Mouse (Mus musculus) liver, postnatal 0 days (tissue): Measurements from ENCODE around the gene Zbtb7a. TPM values are rescaled to one million over a fixed set of nuclear protein-coding genes. Genes with fewer than 3 reads are reported as not detected.

Source experiments
- ATAC-seq: fragments of 200-750 bp; cut with Nextera tagmentation; 2 replicates; pipeline ENCODE4 v1.8.0; 2017; ENCODE audit warnings: mild to moderate bottlenecking, moderate library complexity
- DNase-seq: peaks from one replicate; pipeline ENCODE4 v3.0.0-alpha.2; 2016
- H3K27ac ChIP-seq: fragments of 300-500 bp; sonication (generic); 2 replicates; pipeline ENCODE4 v1.5.1; 2014; ENCODE audit warnings: antibody characterized with exemption, moderate library complexity, mild to moderate bottlenecking, low read depth
- H3K27me3 ChIP-seq: fragments of 300-500 bp; sonication (generic); 2 replicates; pipeline ENCODE4 v1.6.1; 2014; ENCODE audit warnings: low read length, control low read depth, mixed read lengths; ENCODE audit not compliant: insufficient read depth
- H3K36me3 ChIP-seq: fragments of 300-500 bp; sonication (generic); replicated peaks from 2 replicates; pipeline ENCODE4 v1.6.1; 2014; ENCODE audit warnings: mild to moderate bottlenecking, control low read depth, low read length, moderate library complexity, mixed read lengths; ENCODE audit not compliant: insufficient read depth
- H3K4me1 ChIP-seq: fragments of 300-500 bp; sonication (generic); 2 replicates; pipeline ENCODE4 v1.6.1; 2014; ENCODE audit warnings: antibody characterized with exemption, mild to moderate bottlenecking, control low read depth; ENCODE audit not compliant: insufficient read depth
- H3K4me2 ChIP-seq: fragments of 300-500 bp; sonication (generic); 2 replicates; pipeline ENCODE4 v1.6.1; 2014; ENCODE audit warnings: low read depth, mild to moderate bottlenecking, low read length, moderate library complexity, mixed read lengths
- H3K4me3 ChIP-seq: fragments of 300-500 bp; sonication (generic); 2 replicates; pipeline ENCODE4 v1.5.1; 2014; ENCODE audit warnings: low read depth, low read length
- H3K9ac ChIP-seq: fragments of 300-500 bp; sonication (generic); replicated peaks from 2 replicates; pipeline ENCODE4 v1.6.1; 2014; ENCODE audit warnings: mild to moderate bottlenecking, moderate library complexity
- H3K9me3 ChIP-seq: fragments of 300-500 bp; sonication (generic); 2 replicates; pipeline ENCODE4 v1.6.1; 2016; ENCODE audit warnings: mild to moderate bottlenecking, control low read depth, low read length, mixed read lengths
- CTCF ChIP-seq: sonication (generic); IDR thresholded peaks from 2 replicates; pipeline ENCODE4 v1.5.1; 2016; ENCODE audit warnings: antibody characterized with exemption, low read depth
- EP300 ChIP-seq: IDR thresholded peaks from 2 replicates; pipeline ENCODE4 v1.6.1; 2016; ENCODE audit warnings: antibody characterized with exemption, low read depth, mild to moderate bottlenecking
- WGBS: fragments of 180-500 bp; shearing (Covaris S2); extraction: QIAGEN DNeasy Blood & Tissue Kit; methylation state at CpG from one replicate; pipeline ENCODE4 v1.1.7; 2014; ENCODE audit not compliant: insufficient replicate concordance; 5-methylcytosine and 5-hydroxymethylcytosine counted together
- polyA plus RNA-seq: library from polyadenylated mRNA; unstranded; fragments of >200 nt; fragmentation: Nextera tagmentation; extraction: Ambion mirVana; gene quantifications from 2 replicates; pipeline ENCODE4 v1.2.1, GENCODE M21; 2015

Zbtb7a gene
- polyA plus RNA-seq, 1 experiment from 2014 or later = 29.7 TPM

DNA sequence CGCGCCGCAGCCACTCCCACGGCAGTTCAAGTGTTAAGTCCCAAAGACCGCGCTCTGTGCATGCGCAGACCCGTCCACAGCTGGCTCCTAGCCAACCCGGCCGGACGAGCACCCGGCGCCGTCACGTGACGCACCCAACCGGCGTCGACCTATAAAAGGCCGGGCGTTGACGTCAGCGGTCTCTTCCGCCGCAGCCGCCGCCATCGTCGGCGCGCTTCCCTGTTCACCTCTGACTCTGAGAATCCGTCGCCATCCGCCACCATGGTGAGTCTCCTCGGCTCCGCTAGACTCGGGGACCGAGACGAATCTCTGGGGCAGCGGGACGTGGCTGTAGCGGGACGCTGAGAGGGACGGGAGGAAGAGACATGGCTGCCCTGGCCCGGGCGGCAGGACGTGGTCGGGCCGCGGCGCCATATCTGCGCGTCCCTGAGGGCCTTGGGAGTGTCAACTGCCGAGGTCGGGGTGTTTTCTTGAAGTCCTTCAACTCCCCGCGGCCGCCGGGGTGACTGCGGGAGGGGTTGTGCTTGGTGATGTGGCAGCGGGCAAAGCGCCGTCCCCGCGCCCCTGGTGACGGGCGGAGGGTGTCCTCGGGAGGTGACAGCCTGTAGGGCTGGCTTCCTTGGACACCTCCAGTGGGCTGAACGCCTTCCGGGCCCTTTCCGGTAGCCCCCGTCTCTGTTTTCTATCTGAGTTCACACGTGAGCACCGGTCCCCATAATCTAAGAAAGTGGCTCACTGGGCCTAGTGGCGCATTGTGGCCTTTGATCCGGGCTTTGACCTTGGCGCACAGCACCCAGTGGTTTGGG lies 41.6 kb downstream of the Zbtb7a start, which contains the start of gene Eef2:
TSS of gene Eef2 (plus strand) at position 166 of the 806 bp plus-strand sequence.
- peak within 1 kb of the TSS; percentile 93 for H3K27ac ChIP-seq
- peak within 1 kb of the TSS; percentile 98 for H3K9ac ChIP-seq
- no peaks in the 10 kb centered on the region for H3K9me3 ChIP-seq
- under 1% methylated on average over 77 of the region's 77 CpGs for WGBS
- H3K27me3 ChIP-seq = no peaks in the 10 kb centered on the region
- peak within 1 kb of the TSS; percentile 82 for H3K4me3 ChIP-seq
- peak within 1 kb of the TSS; percentile 84 for H3K4me2 ChIP-seq
- peaks cover 41% of the 10 kb centered on the region for H3K36me3 ChIP-seq
- peak; percentile 99 for DNase-seq
- 0 out of 2 replicates have a peak, but pooled peaks have one; percentile 21 for TF ChIP-seq CTCF
- 0 out of 2 replicates have a peak, but pooled peaks have one; percentile 67 for TF ChIP-seq EP300
- H3K4me1 ChIP-seq = peaks cover 31% of the 10 kb centered on the region
- peak; percentile 65 for ATAC-seq

DNA sequence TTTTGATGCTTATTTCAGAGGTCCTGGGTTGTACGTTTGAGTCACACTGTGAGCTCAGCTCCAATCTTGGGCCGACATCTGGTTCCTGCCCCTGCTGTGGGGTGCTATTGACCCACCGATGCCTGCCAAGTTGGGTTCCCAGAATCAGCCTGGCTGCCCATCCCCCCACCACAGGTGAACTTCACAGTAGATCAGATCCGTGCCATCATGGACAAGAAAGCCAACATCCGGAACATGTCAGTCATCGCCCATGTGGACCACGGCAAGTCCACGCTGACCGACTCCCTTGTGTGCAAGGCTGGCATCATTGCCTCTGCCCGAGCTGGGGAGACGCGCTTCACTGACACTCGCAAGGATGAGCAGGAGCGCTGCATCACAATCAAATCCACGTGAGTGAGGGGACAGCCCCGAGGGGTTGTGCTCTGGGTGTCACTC lies 42.5 kb downstream of the Zbtb7a start:
- DNase-seq = peak; percentile 89
- no peaks in the 10 kb centered on the region for H3K9me3 ChIP-seq
- H3K4me3 ChIP-seq = peak overlapping the region; percentile 82
- TF ChIP-seq EP300 (no peak), CTCF (no peak)
- ATAC-seq = peak; percentile 67
- no peaks in the 10 kb centered on the region for H3K27me3 ChIP-seq
- peak overlapping the region; percentile 98 for H3K9ac ChIP-seq
- peak overlapping the region; percentile 84 for H3K4me2 ChIP-seq
- peaks cover 49% of the 10 kb centered on the region for H3K36me3 ChIP-seq
- 7% methylated on average over 16 of the region's 16 CpGs for WGBS
- peaks cover 31% of the 10 kb centered on the region for H3K4me1 ChIP-seq
- peak overlapping the region; percentile 93 for H3K27ac ChIP-seq

DNA sequence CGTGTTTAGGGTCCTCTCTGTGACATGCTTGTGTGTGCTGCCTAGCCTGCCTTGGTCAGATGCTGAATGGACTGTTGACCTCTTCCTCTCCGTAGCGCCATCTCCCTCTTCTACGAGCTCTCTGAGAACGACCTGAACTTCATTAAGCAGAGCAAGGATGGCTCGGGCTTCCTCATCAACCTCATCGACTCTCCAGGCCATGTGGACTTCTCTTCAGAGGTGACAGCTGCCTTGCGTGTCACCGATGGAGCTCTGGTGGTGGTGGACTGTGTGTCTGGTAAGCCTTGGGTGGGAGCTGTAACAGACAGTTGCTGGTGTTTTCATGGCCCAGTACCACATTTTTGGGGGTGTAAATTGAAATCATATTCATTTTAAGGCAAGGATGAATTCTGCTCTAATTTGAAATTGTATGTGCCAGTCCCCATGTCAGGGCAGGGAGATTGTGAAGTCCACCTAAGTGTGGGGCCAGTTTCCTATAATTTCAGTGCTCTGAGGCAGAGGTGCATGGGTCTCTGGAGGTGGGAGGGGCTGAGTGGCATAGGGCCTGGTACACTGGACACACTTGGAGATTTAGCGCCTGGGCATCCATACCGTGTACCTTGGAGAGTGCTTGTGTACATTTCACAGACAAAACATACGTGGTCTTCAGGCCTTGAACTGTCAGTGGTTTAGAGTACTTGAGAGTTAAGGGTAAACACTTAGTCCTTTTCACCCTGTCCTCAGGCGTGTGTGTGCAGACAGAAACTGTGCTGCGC lies 43.1 kb downstream of the Zbtb7a start:
- DNase-seq (no peak), ATAC-seq (no peak)
- 48% methylated on average over 14 of the region's 14 CpGs for WGBS
- peak overlapping the region; percentile 93 for H3K27ac ChIP-seq
- H3K4me2 ChIP-seq = peak overlapping the region; percentile 84
- H3K9me3 ChIP-seq = no peaks in the 10 kb centered on the region
- H3K9ac ChIP-seq = peak overlapping the region; percentile 98
- H3K27me3 ChIP-seq = no peaks in the 10 kb centered on the region
- peak overlapping the region; percentile 82 for H3K4me3 ChIP-seq
- H3K4me1 ChIP-seq = peaks cover 31% of the 10 kb centered on the region
- TF ChIP-seq EP300 (no peak), CTCF (no peak)
- peaks cover 49% of the 10 kb centered on the region for H3K36me3 ChIP-seq

DNA sequence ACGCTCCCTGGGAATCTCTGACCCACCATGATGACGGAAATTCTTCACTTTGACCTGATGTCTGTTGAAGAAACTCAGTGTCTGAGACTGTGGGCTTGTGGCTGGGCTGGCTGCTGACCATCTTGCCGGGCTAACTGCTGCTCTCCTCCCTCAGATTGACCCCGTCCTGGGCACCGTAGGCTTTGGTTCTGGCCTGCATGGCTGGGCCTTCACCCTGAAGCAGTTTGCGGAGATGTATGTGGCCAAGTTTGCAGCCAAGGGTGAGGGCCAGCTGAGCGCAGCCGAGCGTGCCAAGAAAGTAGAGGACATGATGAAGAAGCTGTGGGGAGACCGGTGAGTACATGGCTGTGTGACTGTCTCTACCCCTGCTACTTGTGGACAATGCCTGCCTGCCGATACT lies 43.9 kb downstream of the Zbtb7a start:
- no peak overlapping the region for H3K4me3 ChIP-seq
- ATAC-seq = no peak
- 93% methylated on average over 11 of the region's 11 CpGs for WGBS
- H3K4me2 ChIP-seq = 0 out of 2 replicates have a peak overlapping the region, but pooled peaks have one; percentile 7
- no peak for DNase-seq
- peaks cover 31% of the 10 kb centered on the region for H3K4me1 ChIP-seq
- H3K27me3 ChIP-seq = no peaks in the 10 kb centered on the region
- peaks cover 49% of the 10 kb centered on the region for H3K36me3 ChIP-seq
- TF ChIP-seq EP300 (no peak), CTCF (no peak)
- no peak overlapping the region for H3K27ac ChIP-seq
- no peaks in the 10 kb centered on the region for H3K9me3 ChIP-seq
- H3K9ac ChIP-seq = no peak overlapping the region

DNA sequence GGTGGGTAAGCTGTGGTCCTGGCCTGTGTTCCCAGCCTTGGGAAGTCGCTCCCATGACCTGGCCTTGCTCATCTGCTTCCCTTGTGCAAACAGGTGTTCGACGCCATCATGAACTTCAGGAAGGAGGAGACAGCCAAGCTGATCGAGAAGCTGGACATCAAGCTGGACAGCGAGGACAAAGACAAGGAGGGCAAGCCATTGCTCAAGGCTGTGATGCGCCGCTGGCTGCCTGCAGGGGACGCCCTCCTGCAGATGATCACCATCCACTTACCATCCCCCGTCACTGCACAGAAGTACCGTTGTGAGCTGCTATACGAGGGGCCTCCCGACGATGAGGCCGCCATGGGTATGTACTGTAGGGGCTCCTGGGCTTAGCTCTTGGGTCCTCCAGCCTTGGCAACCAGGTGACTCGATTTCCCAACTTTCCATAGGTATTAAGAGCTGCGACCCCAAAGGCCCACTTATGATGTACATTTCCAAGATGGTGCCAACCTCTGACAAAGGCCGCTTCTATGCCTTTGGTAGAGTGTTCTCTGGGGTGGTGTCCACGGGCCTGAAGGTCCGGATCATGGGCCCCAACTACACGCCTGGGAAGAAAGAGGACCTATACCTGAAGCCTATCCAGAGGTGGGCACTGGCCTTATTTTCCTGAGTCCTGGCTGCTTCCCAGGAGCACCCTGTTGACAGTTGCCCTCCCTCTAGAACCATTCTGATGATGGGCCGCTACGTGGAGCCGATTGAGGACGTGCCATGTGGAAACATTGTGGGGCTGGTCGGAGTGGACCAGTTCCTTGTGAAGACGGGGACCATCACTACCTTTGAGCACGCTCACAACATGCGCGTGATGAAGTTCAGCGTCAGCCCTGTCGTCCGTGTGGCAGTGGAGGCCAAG lies 44.7 kb downstream of the Zbtb7a start:
- Histone ChIP-seq H3K4me2 (no peak overlapping the region), H3K4me1 (peaks cover 29% of the 10 kb centered on the region), H3K27ac (no peak overlapping the region), H3K9ac (no peak overlapping the region), H3K36me3 (peaks cover 49% of the 10 kb centered on the region), H3K4me3 (no peak overlapping the region), H3K9me3 (no peaks in the 10 kb centered on the region), H3K27me3 (no peaks in the 10 kb centered on the region)
- 89% methylated on average over 32 of the region's 32 CpGs for WGBS
- no peak for DNase-seq
- no peak for ATAC-seq
- TF ChIP-seq EP300 (no peak), CTCF (peak; percentile 26)
